Mouse (Mus musculus): ENCODE results near the gene Gm9936. TPM values are rescaled to one million over a fixed set of nuclear protein-coding genes. Genes with fewer than 3 reads are reported as not detected.

The Gm9936 gene
- polyA plus RNA-seq, 1 experiment from 2014 or later: not detected

GRCm38 (mm10) chr5:114809181-114809756 lies 49.2 kb downstream of the Gm9936 start:
- in situ Hi-C loops (cut with MboI; ENCODE audit: low pct_unique_long_range_greater_than_20kb): no loop called here
- POLR2A ChIA-PET: no interaction called here
- H3K27me3 ChIP-seq: no peaks in the 10 kb centered on the region
- no peak for ATAC-seq
- CTCF ChIA-PET: no interaction called here
- no peak for TF ChIP-seq CTCF (IDR thresholded peaks at IDR 0.05)
- no peak for DNase-seq (ENCODE audit: low read depth, low spot score)

GRCm38 (mm10) chr5:114808385-114808784 lies 50.1 kb downstream of the Gm9936 start:
- no peak for TF ChIP-seq CTCF (IDR thresholded peaks at IDR 0.05)
- ATAC-seq (no peak), DNase-seq (ENCODE audit: low read depth, low spot score) (no peak)
- in situ Hi-C loops (cut with MboI; ENCODE audit: low pct_unique_long_range_greater_than_20kb): no loop called here
- CTCF ChIA-PET: no interaction called here
- H3K27me3 ChIP-seq: no peaks in the 10 kb centered on the region
- POLR2A ChIA-PET: no interaction called here

GRCm38 (mm10) chr5:114807893-114808292 lies 50.6 kb downstream of the Gm9936 start:
- ChIA-PET CTCF (no interaction called here), POLR2A (no interaction called here)
- no peak for TF ChIP-seq CTCF (IDR thresholded peaks at IDR 0.05)
- H3K27me3 ChIP-seq: no peaks in the 10 kb centered on the region
- no peak for ATAC-seq
- in situ Hi-C loops (cut with MboI; ENCODE audit: low pct_unique_long_range_greater_than_20kb): no loop called here
- no peak for DNase-seq (ENCODE audit: low read depth, low spot score)

GRCm38 (mm10) chr5:114807468-114807867 lies 51.0 kb downstream of the Gm9936 start:
- ChIA-PET POLR2A (no interaction called here), CTCF (no interaction called here)
- no peak for ATAC-seq

GRCm38 (mm10) chr5:114807063-114807462 lies 51.4 kb downstream of the Gm9936 start:
- ChIA-PET POLR2A (no interaction called here), CTCF (no interaction called here)
- in situ Hi-C loops (cut with MboI; ENCODE audit: low pct_unique_long_range_greater_than_20kb): no loop called here

More at GRCm38 (mm10) chr5:114807468-114807867, 51.0 kb downstream of the Gm9936 start:
- DNase-seq (ENCODE audit: low read depth, low spot score): no peak
- no peaks in the 10 kb centered on the region for H3K27me3 ChIP-seq
- no peak for TF ChIP-seq CTCF (IDR thresholded peaks at IDR 0.05)
- in situ Hi-C loops (cut with MboI; ENCODE audit: low pct_unique_long_range_greater_than_20kb): no loop called here

GRCm38 (mm10) chr5:114806636-114807035 lies 51.8 kb downstream of the Gm9936 start:
- ATAC-seq: no peak

More at GRCm38 (mm10) chr5:114807063-114807462, 51.4 kb downstream of the Gm9936 start:
- DNase-seq (ENCODE audit: low read depth, low spot score) (no peak), ATAC-seq (no peak)
- H3K27me3 ChIP-seq: no peaks in the 10 kb centered on the region
- TF ChIP-seq CTCF (IDR thresholded peaks at IDR 0.05): no peak

More at GRCm38 (mm10) chr5:114806636-114807035, 51.8 kb downstream of the Gm9936 start:
- TF ChIP-seq CTCF (IDR thresholded peaks at IDR 0.05): no peak
- no peak for DNase-seq (ENCODE audit: low read depth, low spot score)
- no peaks in the 10 kb centered on the region for H3K27me3 ChIP-seq
- POLR2A ChIA-PET: no interaction called here
- CTCF ChIA-PET: interaction anchor here (0.6 kb wide), 1 partner anchor 197 kb away, joined by 3 read pairs; no protein-coding TSS in a partner anchor
- in situ Hi-C loops (cut with MboI; ENCODE audit: low pct_unique_long_range_greater_than_20kb): no loop called here

Other genes with a start within 250 kb of the Gm9936 start
- gene Trpv4, start 200.3 kb downstream of the Gm9936 start, polyA plus RNA-seq (2021): 88.3 TPM
- 61.4 TPM for gene Gltp, start 167.7 kb downstream of the Gm9936 start, polyA plus RNA-seq (2021)
- gene Tchp, start 150.9 kb downstream of the Gm9936 start, polyA plus RNA-seq (2021): 24.5 TPM
- gene Ankrd13a, start 84.0 kb downstream of the Gm9936 start, polyA plus RNA-seq (2021): 144 TPM
- gene Git2, start 83.2 kb downstream of the Gm9936 start, polyA plus RNA-seq (2021): 53.6 TPM
- gene 1500011B03Rik, start 35.2 kb downstream of the Gm9936 start, polyA plus RNA-seq (2021): 40.7 TPM
- gene 4930519G04Rik, start 5.0 kb downstream of the Gm9936 start, polyA plus RNA-seq (2021): 0.04 TPM
- 1.6 TPM for gene Oasl2, start 38.3 kb upstream of the Gm9936 start, polyA plus RNA-seq (2021)
- 0.10 TPM for gene Oasl1, start 64.6 kb upstream of the Gm9936 start, polyA plus RNA-seq (2021)
- 53.0 TPM for gene 2210016L21Rik, start 83.5 kb upstream of the Gm9936 start, polyA plus RNA-seq (2021)
- gene Hnf1a, start 112.4 kb upstream of the Gm9936 start, polyA plus RNA-seq (2021): 0.05 TPM
- gene Sppl3, start 152.5 kb upstream of the Gm9936 start, polyA plus RNA-seq (2021): 71.9 TPM
- not detected for gene Gm10401, start 239.6 kb upstream of the Gm9936 start, polyA plus RNA-seq (2021)